Mouse (Mus musculus): Measurements from ENCODE around the gene Prpf40b. TPM values are rescaled to one million over a fixed set of nuclear protein-coding genes. Genes with fewer than 3 reads are reported as not detected.

Prpf40b gene
- polyA plus RNA-seq, 1 experiment from 2014 or later = 7.5 TPM

GRCm38 (mm10) chr15:99351610-99352009 lies 56.7 kb downstream of the Prpf40b start:
- Histone ChIP-seq H3K4me3 (ENCODE audit: inconsistent target) (no peak overlapping the region), H3K36me3 (ENCODE audit: inconsistent target) (no peaks in the 10 kb centered on the region), H3K79me2 (ENCODE audit: inconsistent target) (peaks cover 91% of the 10 kb centered on the region), H3K27ac (no peak overlapping the region)
- 65% methylated on average over 6 of the region's 6 CpGs for WGBS (ENCODE audit: missing documents)

GRCm38 (mm10) chr15:99352306-99352705 lies 57.4 kb downstream of the Prpf40b start:
- Histone ChIP-seq H3K27ac (no peak overlapping the region), H3K79me2 (ENCODE audit: inconsistent target) (peaks cover 91% of the 10 kb centered on the region), H3K36me3 (ENCODE audit: inconsistent target) (no peaks in the 10 kb centered on the region), H3K4me3 (ENCODE audit: inconsistent target) (no peak overlapping the region)
- 92% methylated on average over 5 of the region's 5 CpGs for WGBS (ENCODE audit: missing documents)

- H3K36me3 ChIP-seq (ENCODE audit: inconsistent target) = no peaks in the 10 kb centered on the region
- H3K79me2 ChIP-seq (ENCODE audit: inconsistent target) = peaks cover 94% of the 10 kb centered on the region
- H3K27ac ChIP-seq = no peak overlapping the region
- 82% methylated on average over 6 of the region's 6 CpGs for WGBS (ENCODE audit: missing documents)
- H3K4me3 ChIP-seq (ENCODE audit: inconsistent target) = no peak overlapping the region
Measured at GRCm38 (mm10) chr15:99355660-99356059, 60.8 kb downstream of the Prpf40b start.

GRCm38 (mm10) chr15:99356462-99356861 lies 61.6 kb downstream of the Prpf40b start:
- H3K79me2 ChIP-seq (ENCODE audit: inconsistent target) = peaks cover 94% of the 10 kb centered on the region
- 86% methylated on average over 6 of the region's 6 CpGs for WGBS (ENCODE audit: missing documents)
- no peak overlapping the region for H3K27ac ChIP-seq
- H3K4me3 ChIP-seq (ENCODE audit: inconsistent target) = no peak overlapping the region
- H3K36me3 ChIP-seq (ENCODE audit: inconsistent target) = no peaks in the 10 kb centered on the region

GRCm38 (mm10) chr15:99358952-99359351 lies 64.1 kb downstream of the Prpf40b start:
- peaks cover 100% of the 10 kb centered on the region for H3K79me2 ChIP-seq (ENCODE audit: inconsistent target)
- WGBS (ENCODE audit: missing documents) = 93% methylated on average over 9 of the region's 9 CpGs
- no peaks in the 10 kb centered on the region for H3K36me3 ChIP-seq (ENCODE audit: inconsistent target)
- H3K4me3 ChIP-seq (ENCODE audit: inconsistent target) = no peak overlapping the region
- H3K27ac ChIP-seq = no peak overlapping the region

GRCm38 (mm10) chr15:99364022-99364530 lies 69.2 kb downstream of the Prpf40b start:
- WGBS (ENCODE audit: missing documents) = 97% methylated on average over 7 of the region's 7 CpGs
- H3K27ac ChIP-seq = no peak overlapping the region

GRCm38 (mm10) chr15:99364921-99365320 lies 70.0 kb downstream of the Prpf40b start:
- H3K79me2 ChIP-seq (ENCODE audit: inconsistent target) = peaks cover 95% of the 10 kb centered on the region
- H3K27ac ChIP-seq = no peak overlapping the region
- no peaks in the 10 kb centered on the region for H3K36me3 ChIP-seq (ENCODE audit: inconsistent target)
- no peak overlapping the region for H3K4me3 ChIP-seq (ENCODE audit: inconsistent target)
- 19% methylated on average over 8 of the region's 8 CpGs for WGBS (ENCODE audit: missing documents)

More at GRCm38 (mm10) chr15:99364022-99364530, 69.2 kb downstream of the Prpf40b start:
- Histone ChIP-seq H3K79me2 (ENCODE audit: inconsistent target) (peaks cover 96% of the 10 kb centered on the region), H3K36me3 (ENCODE audit: inconsistent target) (no peaks in the 10 kb centered on the region), H3K4me3 (ENCODE audit: inconsistent target) (no peak overlapping the region)

Other genes with a start within 250 kb of the Prpf40b start
- gene Prph, start 239.9 kb upstream of the Prpf40b start, polyA plus RNA-seq (2018) = 0.07 TPM in 1 of 3 replicates, not detected in the others
- gene Troap, start 220.5 kb upstream of the Prpf40b start, polyA plus RNA-seq (2018) = 2.4 to 2.6 TPM in 2 of 3 replicates, not detected in the other
- not detected in 3 replicates for gene C1ql4, start 207.3 kb upstream of the Prpf40b start, polyA plus RNA-seq (2018)
- gene Dnajc22, start 201.9 kb upstream of the Prpf40b start, polyA plus RNA-seq (2018) = not detected in 3 replicates
- 2.7 to 4.0 TPM (median 3.2 TPM) in 3 replicates for gene Spats2, start 169.2 kb upstream of the Prpf40b start, polyA plus RNA-seq (2018)
- not detected in 3 replicates for gene Kcnh3, start 70.2 kb upstream of the Prpf40b start, polyA plus RNA-seq (2018)
- 13.4 to 26.0 TPM (median 25.2 TPM) in 3 replicates for gene Mcrs1, start 43.1 kb upstream of the Prpf40b start, polyA plus RNA-seq (2018)
- not detected in 3 replicates for gene Fam186b, start 801 bp downstream of the Prpf40b start, polyA plus RNA-seq (2018)
- 7.2 to 21.2 TPM (median 8.2 TPM) in 3 replicates for gene Fmnl3, start 75.4 kb downstream of the Prpf40b start, polyA plus RNA-seq (2018)
- 449 to 584 TPM (median 516 TPM) in 3 replicates for gene Tmbim6, start 97.8 kb downstream of the Prpf40b start, polyA plus RNA-seq (2018)
- gene Nckap5l, start 162.7 kb downstream of the Prpf40b start, polyA plus RNA-seq (2018) = 8.4 to 21.0 TPM (median 16.3 TPM) in 3 replicates
- gene Bcdin3d, start 179.6 kb downstream of the Prpf40b start, polyA plus RNA-seq (2018) = 2.9 to 5.5 TPM (median 5.3 TPM) in 3 replicates
- not detected in 3 replicates for gene Faim2, start 233.1 kb downstream of the Prpf40b start, polyA plus RNA-seq (2018)

Data from macrophage (primary cell).